Mouse (Mus musculus) cerebellum, adult 11-12 months (tissue): ENCODE results near the gene Sec16b.

ENCODE experiments used
- DNase-seq: peaks from one replicate; pipeline ENCODE4 v3.0.0; 2022

Sec16b gene

GRCm38 (mm10) chr1:157506522-157506921 lies at the start of gene Sec16b:
Gene Sec16b (plus strand): TSS chr1:157506728.
- no peak for DNase-seq

- DNase-seq = no peak
These were observed 48.7 kb upstream of the Sec16b start for GRCm38 (mm10) chr1:157457789-157458188.

GRCm38 (mm10) chr1:157458421-157459208 lies 47.9 kb upstream of the Sec16b start, which contains the start of gene Cryzl2:
Gene Cryzl2 (plus strand): TSS chr1:157458577.
- DNase-seq = peak; percentile 12

GRCm38 (mm10) chr1:157459904-157460303 lies 46.6 kb upstream of the Sec16b start:
- DNase-seq = no peak

- no peak for DNase-seq
These were observed 45.3 kb upstream of the Sec16b start for GRCm38 (mm10) chr1:157461276-157461675.

GRCm38 (mm10) chr1:157462336-157462735 lies 44.2 kb upstream of the Sec16b start:
- DNase-seq = no peak

GRCm38 (mm10) chr1:157465194-157465593 lies 41.3 kb upstream of the Sec16b start:
- no peak for DNase-seq

- no peak for DNase-seq
These were observed 38.7 kb upstream of the Sec16b start for GRCm38 (mm10) chr1:157467866-157468265.

GRCm38 (mm10) chr1:157470761-157471386 lies 35.7 kb upstream of the Sec16b start:
- DNase-seq = no peak

- DNase-seq = no peak
These were observed 33.8 kb upstream of the Sec16b start for GRCm38 (mm10) chr1:157472716-157473115.

GRCm38 (mm10) chr1:157474865-157475264 lies 31.7 kb upstream of the Sec16b start:
- no peak for DNase-seq

GRCm38 (mm10) chr1:157476231-157476630 lies 30.3 kb upstream of the Sec16b start:
- no peak for DNase-seq

GRCm38 (mm10) chr1:157480090-157480489 lies 26.4 kb upstream of the Sec16b start:
- DNase-seq = no peak

- DNase-seq = no peak
These were observed 25.6 kb upstream of the Sec16b start for GRCm38 (mm10) chr1:157480901-157481300.

- no peak for DNase-seq
These were observed 24.9 kb upstream of the Sec16b start for GRCm38 (mm10) chr1:157481666-157482065.

- DNase-seq = no peak
These were observed 22.4 kb upstream of the Sec16b start for GRCm38 (mm10) chr1:157484161-157484560.

GRCm38 (mm10) chr1:157500657-157501056 lies 5.9 kb upstream of the Sec16b start:
- no peak for DNase-seq

GRCm38 (mm10) chr1:157501352-157501945 lies 5.1 kb upstream of the Sec16b start:
- DNase-seq = no peak

GRCm38 (mm10) chr1:157503071-157503470 lies 3.5 kb upstream of the Sec16b start:
- DNase-seq = no peak

GRCm38 (mm10) chr1:157506995-157507595 lies 567 bp downstream of the Sec16b start:
- DNase-seq = no peak

- DNase-seq = no peak
These were observed 1.3 kb downstream of the Sec16b start for GRCm38 (mm10) chr1:157507814-157508213.

GRCm38 (mm10) chr1:157512690-157513448 lies 6.3 kb downstream of the Sec16b start:
- DNase-seq = no peak

GRCm38 (mm10) chr1:157513559-157513958 lies 7.0 kb downstream of the Sec16b start:
- no peak for DNase-seq
